Mouse (Mus musculus): Measurements from ENCODE around the gene Tenm1.
A peak's percentile ranks its signal among the peaks of the same experiment; 100 is the strongest.

Tenm1 gene

GRCm38 (mm10) chrX:42781566-42781965, 647.4 kb downstream of the Tenm1 start:
- DNase-seq: no peak

GRCm38 (mm10) chrX:42718078-42718785, 710.7 kb downstream of the Tenm1 start:
- no peak for DNase-seq

DNA sequence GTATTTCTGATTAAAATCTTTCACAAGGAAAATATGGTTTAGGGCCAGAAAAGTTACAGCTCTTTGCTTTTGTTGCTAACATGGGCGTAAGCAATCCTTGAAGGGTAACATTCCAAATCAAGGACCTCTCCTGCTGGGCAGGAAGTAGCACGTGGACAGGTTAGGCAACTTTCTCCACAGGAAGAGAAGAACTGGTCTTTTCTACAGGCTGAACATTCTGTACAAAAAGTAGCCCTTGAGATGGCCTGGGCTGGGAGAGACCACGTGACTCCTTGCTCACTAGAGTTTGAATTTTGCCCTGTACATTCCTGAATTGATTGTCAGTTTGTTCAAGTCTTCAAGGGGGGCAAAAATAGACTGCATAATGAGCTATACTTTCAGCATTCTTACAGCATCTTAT, 728.6 kb downstream of the Tenm1 start:
- no peak for DNase-seq

- no peak for DNase-seq
These were observed 781.8 kb downstream of the Tenm1 start for GRCm38 (mm10) chrX:42647131-42647530.

GRCm38 (mm10) chrX:42580521-42580920, 848.4 kb downstream of the Tenm1 start:
- DNase-seq: no peak

DNA sequence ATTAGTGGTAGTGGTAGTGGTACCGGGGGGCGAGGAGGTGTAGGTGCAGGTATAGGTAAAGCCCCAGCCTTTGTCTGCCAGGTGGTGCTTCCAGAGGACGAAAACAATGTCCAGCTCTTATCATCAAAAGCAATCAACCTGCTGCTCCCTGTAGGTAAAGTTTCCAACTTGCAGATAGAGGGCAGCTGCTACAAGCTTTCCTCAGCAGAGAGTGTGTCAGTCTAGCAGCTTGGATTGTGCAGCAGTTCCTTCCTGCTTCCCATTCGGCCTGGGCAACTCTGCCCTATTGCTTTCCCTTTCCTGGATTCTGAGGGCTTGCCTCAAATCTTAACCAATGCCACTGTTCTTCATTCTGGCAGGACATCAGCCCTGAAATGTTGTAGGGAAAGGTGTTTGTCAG, 870.2 kb downstream of the Tenm1 start:
- peak in 1 of 2 experiments; percentile 26 for DNase-seq

GRCm38 (mm10) chrX:42557284-42557683, 871.6 kb downstream of the Tenm1 start:
- DNase-seq: peak; percentile 65 to 69

DNA sequence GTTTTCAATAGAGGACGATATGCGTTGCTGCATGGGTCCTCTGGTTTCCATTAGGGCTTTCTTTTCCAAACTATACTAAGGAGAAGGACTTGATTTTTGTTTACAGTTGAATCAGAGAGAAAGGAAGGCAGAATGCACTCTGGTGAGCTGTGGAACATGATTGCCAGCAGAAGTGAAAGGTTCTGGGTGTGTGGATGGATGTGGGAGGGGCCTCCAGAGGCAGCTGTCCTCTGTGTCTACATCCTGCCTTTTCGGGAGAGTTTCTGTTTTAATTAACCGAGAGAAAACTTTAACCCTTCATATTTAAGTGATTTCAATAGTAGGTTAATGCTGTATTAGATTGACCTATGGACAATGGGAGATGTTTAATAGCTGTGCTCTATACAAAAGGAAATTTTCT, 880.4 kb downstream of the Tenm1 start:
- DNase-seq: no peak

DNA sequence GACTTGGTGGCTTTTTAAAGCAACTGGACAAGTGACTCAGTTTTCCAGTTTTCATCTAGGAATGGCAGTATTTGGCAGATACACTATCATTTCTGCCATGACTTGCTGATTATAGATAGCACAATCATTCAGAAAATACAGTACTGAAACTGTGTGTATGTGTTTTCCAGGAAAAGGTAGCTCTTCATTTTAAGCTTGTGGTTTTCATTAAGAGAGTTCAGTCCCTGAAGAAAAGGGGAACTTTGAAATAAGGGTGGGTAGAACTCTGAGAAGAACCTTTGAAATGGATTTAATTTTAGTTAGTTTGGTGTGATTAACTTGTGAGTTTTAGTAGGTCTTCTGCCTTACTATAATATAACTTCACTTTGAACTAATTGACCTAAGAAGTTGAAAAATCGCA, 883.9 kb downstream of the Tenm1 start:
- no peak for DNase-seq

DNA sequence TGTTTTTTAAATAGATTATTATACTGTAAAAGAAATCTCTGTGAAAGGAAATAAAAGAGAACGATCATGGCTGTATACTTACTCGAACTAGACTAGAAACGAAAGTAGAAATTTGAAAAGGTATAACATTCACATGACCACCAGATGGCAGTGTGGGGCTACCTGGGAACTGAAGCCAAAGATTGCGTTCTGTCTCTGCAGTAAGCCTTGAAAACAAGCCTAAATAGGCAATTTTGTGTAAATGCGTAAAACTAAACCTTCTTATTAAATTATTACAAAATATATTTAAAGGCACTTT, 888.2 kb downstream of the Tenm1 start:
- DNase-seq: peak; percentile 77 to 87

GRCm38 (mm10) chrX:42540030-42540755, 888.7 kb downstream of the Tenm1 start:
- peak; percentile 72 to 80 for DNase-seq

- DNase-seq: no peak
These were observed 898.2 kb downstream of the Tenm1 start for GRCm38 (mm10) chrX:42530703-42531102.

- DNase-seq: no peak
These were observed 906.1 kb downstream of the Tenm1 start for GRCm38 (mm10) chrX:42522868-42523267.

- no peak for DNase-seq
These were observed 916.4 kb downstream of the Tenm1 start for GRCm38 (mm10) chrX:42512567-42512966.

GRCm38 (mm10) chrX:42511105-42511504, 917.8 kb downstream of the Tenm1 start:
- DNase-seq: no peak

DNA sequence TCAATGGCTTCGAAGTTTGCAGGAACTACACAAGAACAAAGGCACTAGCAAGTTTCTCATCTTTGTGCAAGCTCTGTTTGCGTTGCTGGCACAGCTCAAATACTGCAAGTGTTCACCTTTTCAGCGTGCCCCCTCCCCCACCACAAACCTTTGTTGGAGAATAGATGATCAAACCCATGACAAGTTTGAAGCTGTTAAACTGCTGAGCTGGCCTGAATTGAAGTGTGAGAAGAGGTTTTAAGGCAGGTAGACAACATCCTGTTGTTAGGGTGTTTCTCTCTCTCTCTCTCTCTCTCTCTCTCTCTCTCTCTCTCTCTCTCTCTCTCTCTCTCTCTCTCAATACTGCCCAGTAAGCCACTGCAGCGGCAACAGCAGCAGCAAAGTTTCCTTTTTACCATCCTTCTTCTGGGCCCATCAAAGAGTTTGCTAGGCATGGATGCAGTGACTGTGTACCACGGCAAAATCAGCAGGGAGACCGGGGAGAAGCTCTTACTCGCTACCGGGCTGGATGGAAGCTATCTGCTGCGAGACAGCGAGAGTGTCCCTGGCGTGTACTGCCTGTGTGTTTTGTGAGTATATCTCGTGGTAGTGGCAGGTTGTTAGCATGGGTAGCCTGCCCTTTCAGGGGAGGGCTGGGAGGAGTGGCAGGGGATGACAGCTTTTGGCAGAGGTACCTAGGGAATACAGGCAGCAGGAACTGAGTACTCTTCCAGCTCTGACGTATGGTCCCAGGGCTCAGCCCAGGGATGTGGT, 926.5 kb downstream of the Tenm1 start, which contains the start of gene Sh2d1a:
TSS of gene Sh2d1a (plus strand) at position 163 of the 753 bp plus-strand sequence.
- DNase-seq: no peak

GRCm38 (mm10) chrX:42500538-42500937, 928.4 kb downstream of the Tenm1 start:
- no peak for DNase-seq

DNA sequence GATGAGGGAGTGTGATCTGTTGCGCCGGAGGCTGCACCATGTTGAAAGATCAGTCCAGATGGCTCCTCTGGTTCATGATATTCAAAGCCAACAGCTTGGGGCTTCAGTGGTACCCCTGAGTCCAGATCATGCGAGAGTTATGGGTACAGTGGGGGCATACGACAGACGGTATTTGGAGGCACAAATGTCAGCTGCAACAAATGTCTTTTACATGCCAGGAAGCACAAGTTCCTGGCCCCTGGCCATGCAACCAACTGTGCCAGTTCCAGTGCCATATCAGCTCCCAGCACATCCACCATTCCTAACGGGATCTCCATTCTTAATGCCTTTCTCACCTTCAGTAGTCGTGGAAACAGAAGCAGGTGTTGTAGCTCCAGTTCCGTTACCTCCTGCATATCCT, 938.6 kb downstream of the Tenm1 start:
- DNase-seq: peak; percentile 24 to 51

GRCm38 (mm10) chrX:42489446-42489845, 939.5 kb downstream of the Tenm1 start, which contains the start of gene Tex13c2:
Gene Tex13c2, plus strand, starts transcription at chrX:42489691.
- no peak for DNase-seq
